Mouse (Mus musculus) liver, embryonic 11.5 days (tissue): Measurements from ENCODE around the gene Ambra1. TPM values are rescaled to one million over a fixed set of nuclear protein-coding genes. Genes with fewer than 3 reads are reported as not detected.
A peak's percentile ranks its signal among the peaks of the same experiment; 100 is the strongest.

Experiments used
- ATAC-seq: fragments of 200-750 bp; cut with Nextera tagmentation; replicated peaks from 2 replicates; pipeline ENCODE4 v1.8.0; 2017; ENCODE audit warnings: moderate number of reproducible peaks, mild to moderate bottlenecking, moderate TSS enrichment, moderate library complexity; ENCODE audit not compliant: low FRiP score
- DNase-seq: peaks from one replicate; pipeline ENCODE4 v3.0.0-alpha.2; 2017; ENCODE audit warnings: low spot score
- H3K27ac ChIP-seq: fragments of 300-500 bp; sonication (generic); 2 replicates; pipeline ENCODE4 v1.5.1; 2014; ENCODE audit warnings: mild to moderate bottlenecking, low read depth, low read length, control low read depth
- H3K27me3 ChIP-seq: fragments of 300-500 bp; sonication (generic); replicated peaks from 2 replicates; pipeline ENCODE4 v1.6.1; 2014; ENCODE audit warnings: low read length, mixed read lengths; ENCODE audit not compliant: control insufficient read depth, insufficient read depth
- H3K36me3 ChIP-seq: fragments of 300-500 bp; sonication (generic); 2 replicates; pipeline ENCODE4 v1.6.1; 2014; ENCODE audit warnings: mild to moderate bottlenecking, low read length, moderate library complexity, mixed read lengths; ENCODE audit not compliant: control insufficient read depth, insufficient read depth
- H3K4me1 ChIP-seq: fragments of 300-500 bp; sonication (generic); replicated peaks from 2 replicates; pipeline ENCODE4 v1.6.1; 2014; ENCODE audit warnings: low read length, mixed read lengths; ENCODE audit not compliant: control insufficient read depth, insufficient read depth
- H3K4me2 ChIP-seq: fragments of 300-500 bp; sonication (generic); 2 replicates; pipeline ENCODE4 v1.6.1; 2014; ENCODE audit warnings: mild to moderate bottlenecking, control low read depth, moderate library complexity
- H3K4me3 ChIP-seq: fragments of 300-500 bp; sonication (generic); 2 replicates; pipeline ENCODE4 v1.5.1; 2014; ENCODE audit warnings: low read depth, low read length, control low read depth
- H3K9ac ChIP-seq: fragments of 300-500 bp; sonication (generic); 2 replicates; pipeline ENCODE4 v1.6.1; 2014; ENCODE audit warnings: low read depth, low read length, control low read depth
- H3K9me3 ChIP-seq: fragments of 300-500 bp; sonication (generic); 2 replicates; pipeline ENCODE4 v1.6.1; 2016; ENCODE audit warnings: low read length, inconsistent platforms, mixed read lengths; ENCODE audit not compliant: control insufficient read depth
- WGBS: fragments of 180-500 bp; shearing (Covaris S2); extraction: QIAGEN DNeasy Blood & Tissue Kit; methylation state at CpG from one replicate; pipeline ENCODE4 v1.1.7; 2014; 5-methylcytosine and 5-hydroxymethylcytosine counted together
- polyA plus RNA-seq: library from polyadenylated mRNA; unstranded; fragments of >200 nt; fragmentation: Nextera tagmentation; extraction: Ambion mirVana; gene quantifications from 2 replicates; pipeline ENCODE4 v1.2.1, GENCODE M21; 2014

Ambra1 gene
- polyA plus RNA-seq, 1 experiment from 2014 or later, result 14.0 TPM

GRCm38 (mm10) chr2:91912616-91913015, 182.7 kb downstream of the Ambra1 start:
- H3K36me3 ChIP-seq, result peaks cover 15% of the 10 kb centered on the region
- H3K27ac ChIP-seq, result no peak overlapping the region
- no peaks in the 10 kb centered on the region for H3K9me3 ChIP-seq
- H3K4me2 ChIP-seq, result no peak overlapping the region
- 63% methylated on average over 3 of the region's 3 CpGs for WGBS
- H3K9ac ChIP-seq, result no peak overlapping the region
- H3K4me3 ChIP-seq, result no peak overlapping the region
- no peak for DNase-seq
- peaks cover 27% of the 10 kb centered on the region for H3K4me1 ChIP-seq
- H3K27me3 ChIP-seq, result no peaks in the 10 kb centered on the region
- no peak for ATAC-seq

- peaks cover 24% of the 10 kb centered on the region for H3K36me3 ChIP-seq
Measured at GRCm38 (mm10) chr2:91913328-91914110, 183.6 kb downstream of the Ambra1 start.

GRCm38 (mm10) chr2:91916346-91916977, 186.5 kb downstream of the Ambra1 start:
- H3K4me2 ChIP-seq, result peak overlapping the region; percentile 12; the same call in 1 of the 2 replicates
- H3K36me3 ChIP-seq, result peaks cover 21% of the 10 kb centered on the region
- peaks cover 10% of the 10 kb centered on the region for H3K27me3 ChIP-seq
- ATAC-seq (peak; percentile 72), DNase-seq (no peak)
- H3K27ac ChIP-seq, result 0 out of 2 replicates have a peak overlapping the region, but pooled peaks have one; percentile 33
- WGBS, result 50% methylated on average over 7 of the region's 7 CpGs
- H3K4me1 ChIP-seq, result peaks cover 31% of the 10 kb centered on the region
- H3K4me3 ChIP-seq, result no peak overlapping the region
- H3K9ac ChIP-seq, result no peak overlapping the region
- no peaks in the 10 kb centered on the region for H3K9me3 ChIP-seq

More at GRCm38 (mm10) chr2:91913328-91914110, 183.6 kb downstream of the Ambra1 start:
- DNase-seq (no peak), ATAC-seq (0 out of 2 replicates have a peak, but pooled peaks have one; percentile 29)
- H3K4me2 ChIP-seq, result no peak overlapping the region
- no peak overlapping the region for H3K27ac ChIP-seq
- no peaks in the 10 kb centered on the region for H3K27me3 ChIP-seq
- no peak overlapping the region for H3K4me3 ChIP-seq
- H3K9me3 ChIP-seq, result no peaks in the 10 kb centered on the region
- H3K9ac ChIP-seq, result no peak overlapping the region
- peaks cover 28% of the 10 kb centered on the region for H3K4me1 ChIP-seq
- WGBS, result 74% methylated on average over 7 of the region's 7 CpGs

- Histone ChIP-seq H3K4me1 (peaks cover 37% of the 10 kb centered on the region), H3K27me3 (peaks cover 16% of the 10 kb centered on the region), H3K36me3 (peaks cover 16% of the 10 kb centered on the region; the same call in 1 of the 2 replicates), H3K27ac (0 out of 2 replicates have a peak overlapping the region, but pooled peaks have one; percentile 33), H3K9ac (no peak overlapping the region), H3K4me2 (no peak overlapping the region), H3K4me3 (no peak overlapping the region), H3K9me3 (no peaks in the 10 kb centered on the region)
- DNase-seq (no peak), ATAC-seq (no peak)
- 80% methylated on average over 7 of the region's 7 CpGs for WGBS
Measured at GRCm38 (mm10) chr2:91917096-91917495, 187.2 kb downstream of the Ambra1 start.

GRCm38 (mm10) chr2:91920130-91920529, 190.2 kb downstream of the Ambra1 start:
- Histone ChIP-seq H3K27me3 (peaks cover 44% of the 10 kb centered on the region), H3K9ac (no peak overlapping the region), H3K36me3 (peaks cover 16% of the 10 kb centered on the region; the same call in 1 of the 2 replicates), H3K9me3 (no peaks in the 10 kb centered on the region), H3K27ac (no peak overlapping the region), H3K4me3 (no peak overlapping the region), H3K4me1 (peaks cover 45% of the 10 kb centered on the region), H3K4me2 (no peak overlapping the region)
- 63% methylated on average over 4 of the region's 4 CpGs for WGBS
- DNase-seq (no peak), ATAC-seq (no peak)

GRCm38 (mm10) chr2:91921181-91921789, 191.4 kb downstream of the Ambra1 start:
- Histone ChIP-seq H3K4me2 (peak overlapping the region; percentile 90), H3K9me3 (no peaks in the 10 kb centered on the region), H3K27me3 (peaks cover 44% of the 10 kb centered on the region), H3K36me3 (peaks cover 16% of the 10 kb centered on the region; the same call in 1 of the 2 replicates), H3K4me1 (peaks cover 37% of the 10 kb centered on the region), H3K27ac (no peak overlapping the region), H3K4me3 (peak overlapping the region; percentile 60), H3K9ac (no peak overlapping the region)
- ATAC-seq (no peak), DNase-seq (peak; percentile 75)
- 6% methylated on average over 31 of the region's 31 CpGs for WGBS

GRCm38 (mm10) chr2:91921790-91922570, 192.0 kb downstream of the Ambra1 start:
- peak; percentile 50 for ATAC-seq
- Histone ChIP-seq H3K9me3 (no peaks in the 10 kb centered on the region), H3K27ac (no peak overlapping the region), H3K9ac (no peak overlapping the region), H3K36me3 (peaks cover 16% of the 10 kb centered on the region; the same call in 1 of the 2 replicates), H3K4me2 (peak overlapping the region; percentile 90), H3K4me1 (peaks cover 33% of the 10 kb centered on the region), H3K4me3 (peak overlapping the region; percentile 60), H3K27me3 (peaks cover 44% of the 10 kb centered on the region)
- 1% methylated on average over 64 of the region's 64 CpGs for WGBS
- DNase-seq, result peak; percentile 77
